Mouse (Mus musculus) hindbrain, embryonic 13.5 days (tissue): ENCODE results near the gene Sh3rf1. TPM values are rescaled to one million over a fixed set of nuclear protein-coding genes. Genes with fewer than 3 reads are reported as not detected.
"Not testable (repeated sequence)": the region's sequence is repeated elsewhere in the genome, so short reads cannot be mapped to it uniquely, and the experiment has no call there.

Experiments used
- ATAC-seq: fragments of 200-750 bp; cut with Nextera tagmentation; 2 replicates; pipeline ENCODE4 v1.8.0; 2017; ENCODE audit warnings: moderate TSS enrichment; ENCODE audit not compliant: low FRiP score
- H3K27ac ChIP-seq: fragments of 300-500 bp; sonication (generic); 2 replicates; pipeline ENCODE4 v1.5.1; 2015; ENCODE audit warnings: inconsistent platforms, mild to moderate bottlenecking, moderate library complexity
- H3K27me3 ChIP-seq: fragments of 300-500 bp; sonication (generic); 2 replicates; pipeline ENCODE4 v1.6.1; 2015; ENCODE audit warnings: mild to moderate bottlenecking, inconsistent platforms
- H3K36me3 ChIP-seq: fragments of 300-500 bp; sonication (generic); 2 replicates; pipeline ENCODE4 v1.6.1; 2015; ENCODE audit warnings: mild to moderate bottlenecking, inconsistent platforms
- H3K4me1 ChIP-seq: fragments of 300-500 bp; sonication (generic); replicated peaks from 2 replicates; pipeline ENCODE4 v1.6.1; 2015; ENCODE audit warnings: inconsistent platforms
- H3K4me2 ChIP-seq: fragments of 300-500 bp; sonication (generic); 2 replicates; pipeline ENCODE4 v1.6.1; 2015; ENCODE audit warnings: inconsistent platforms, mild to moderate bottlenecking, moderate library complexity
- H3K4me3 ChIP-seq: fragments of 300-500 bp; sonication (generic); 2 replicates; pipeline ENCODE4 v1.5.1; 2015; ENCODE audit warnings: mild to moderate bottlenecking, inconsistent platforms
- H3K9ac ChIP-seq: fragments of 300-500 bp; sonication (generic); 2 replicates; pipeline ENCODE4 v1.6.1; 2015; ENCODE audit warnings: mild to moderate bottlenecking, inconsistent platforms
- H3K9me3 ChIP-seq: fragments of 300-500 bp; sonication (generic); 2 replicates; pipeline ENCODE4 v1.6.1; 2016; ENCODE audit warnings: inconsistent platforms
- WGBS: fragments of 180-500 bp; shearing (Covaris S2); methylation state at CpG from one replicate; pipeline ENCODE4 v1.1.7; 2015; 5-methylcytosine and 5-hydroxymethylcytosine counted together
- polyA plus RNA-seq: library from polyadenylated mRNA; unstranded; fragments of >200 nt; fragmentation: Nextera tagmentation; extraction: Ambion mirVana; gene quantifications from 2 replicates; pipeline ENCODE4 v1.2.1, GENCODE M21; 2015

Gene Sh3rf1
- polyA plus RNA-seq, 1 experiment from 2014 or later, result 30.5 TPM

DNA sequence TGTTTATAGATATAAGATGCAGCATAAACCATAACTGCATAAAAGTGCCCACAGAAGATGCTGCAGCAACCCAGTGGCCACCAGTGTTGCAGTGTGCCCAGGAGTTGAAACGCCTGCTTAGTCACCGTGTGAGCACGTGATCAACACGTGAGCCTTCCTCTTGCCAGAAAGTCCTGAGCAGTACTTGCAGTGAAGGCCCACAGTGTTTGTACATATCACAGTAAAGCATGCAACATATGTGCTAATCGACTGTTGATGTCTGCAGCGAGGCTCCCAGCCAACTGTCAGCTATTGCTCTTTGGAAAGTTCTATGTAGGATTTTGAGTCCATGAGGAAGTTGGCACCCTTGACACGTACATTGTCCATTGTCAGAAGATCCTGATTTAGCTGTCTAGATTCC is 174.1 kb downstream of the Sh3rf1 start:
- ATAC-seq, result no peak
- H3K9ac ChIP-seq, result no peak overlapping the region
- H3K27ac ChIP-seq, result no peak overlapping the region
- H3K36me3 ChIP-seq, result peaks cover 19% of the 10 kb centered on the region
- no peak overlapping the region for H3K4me3 ChIP-seq
- H3K9me3 ChIP-seq, result no peaks in the 10 kb centered on the region
- no peaks in the 10 kb centered on the region for H3K27me3 ChIP-seq
- 96% methylated on average over 7 of the region's 7 CpGs for WGBS
- H3K4me1 ChIP-seq, result peaks cover 3% of the 10 kb centered on the region
- H3K4me2 ChIP-seq, result no peak overlapping the region

DNA sequence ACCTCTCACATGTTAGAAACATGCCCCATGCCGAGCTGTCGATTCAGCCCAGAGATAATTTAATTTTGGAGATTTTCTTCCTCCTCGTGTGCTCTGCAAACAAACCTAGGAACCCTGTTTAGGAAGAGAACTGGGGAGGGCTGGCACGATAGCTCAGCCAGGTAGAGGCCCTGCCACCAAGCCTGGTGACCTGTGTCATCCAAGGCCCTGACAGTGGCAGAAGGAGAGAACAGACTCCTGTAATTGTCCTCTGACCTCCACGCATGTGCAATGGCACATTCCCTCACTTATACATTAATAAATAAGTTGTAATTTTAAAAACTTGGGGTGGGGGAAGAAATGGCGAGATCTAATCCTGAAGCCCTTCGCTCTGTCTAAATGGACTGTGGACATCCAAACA is 179.2 kb downstream of the Sh3rf1 start:
- H3K9ac ChIP-seq, result no peak overlapping the region
- peak; percentile 23 for ATAC-seq
- H3K9me3 ChIP-seq, result no peaks in the 10 kb centered on the region
- WGBS, result 75% methylated on average over 7 of the region's 7 CpGs
- H3K36me3 ChIP-seq, result no peaks in the 10 kb centered on the region
- no peak overlapping the region for H3K4me3 ChIP-seq
- no peak overlapping the region for H3K4me2 ChIP-seq
- peak overlapping the region; percentile 88 for H3K27ac ChIP-seq
- no peaks in the 10 kb centered on the region for H3K27me3 ChIP-seq
- peaks cover 25% of the 10 kb centered on the region for H3K4me1 ChIP-seq

DNA sequence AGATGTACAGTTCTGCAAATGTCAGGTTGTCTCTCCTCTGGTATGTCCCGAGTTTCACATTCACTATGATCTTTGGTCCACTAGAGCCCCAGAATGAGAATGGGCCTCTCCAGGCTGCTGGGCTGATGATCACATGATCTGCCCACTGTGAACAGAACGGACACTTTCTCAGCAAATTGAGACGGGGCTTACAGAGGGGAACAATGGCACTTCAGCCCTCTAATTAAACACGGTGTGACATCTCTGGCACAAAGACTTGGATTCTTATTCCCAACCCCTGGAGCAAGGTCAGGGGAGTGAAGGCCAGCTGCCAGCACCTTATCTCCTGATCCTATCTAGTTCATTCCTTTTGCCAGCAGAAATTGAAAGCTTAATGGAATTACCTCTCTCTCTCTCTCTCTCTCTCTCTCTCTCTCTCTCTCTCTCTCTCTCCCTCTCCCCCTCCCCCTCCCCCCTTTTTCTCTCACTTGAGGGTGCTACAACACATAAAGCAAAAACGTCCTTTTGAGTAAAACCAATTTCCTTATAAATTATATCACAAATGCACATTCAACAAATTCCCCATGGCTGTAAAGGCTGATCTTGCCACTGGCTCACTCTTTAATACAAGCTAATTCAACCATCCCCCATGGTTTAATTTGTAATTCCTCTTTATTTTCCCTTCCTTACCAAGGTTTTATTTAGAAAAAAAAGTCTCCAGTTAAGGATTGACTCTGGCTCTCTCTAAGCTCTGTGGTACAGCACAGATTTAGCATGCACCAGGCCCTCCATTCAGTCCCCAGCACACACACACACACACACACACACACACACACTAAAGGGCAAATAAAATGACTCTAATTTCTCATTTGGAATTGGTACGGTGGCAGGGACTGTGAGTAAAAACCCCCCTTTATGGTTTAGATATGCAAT is 179.8 kb downstream of the Sh3rf1 start:
- no peak overlapping the region for H3K4me3 ChIP-seq
- peak overlapping the region; percentile 88 for H3K27ac ChIP-seq
- 8% methylated on average over 6 of the region's 6 CpGs for WGBS
- no peak overlapping the region for H3K9ac ChIP-seq
- no peaks in the 10 kb centered on the region for H3K9me3 ChIP-seq
- no peak overlapping the region for H3K4me2 ChIP-seq
- no peaks in the 10 kb centered on the region for H3K36me3 ChIP-seq
- peaks cover 25% of the 10 kb centered on the region for H3K4me1 ChIP-seq
- no peaks in the 10 kb centered on the region for H3K27me3 ChIP-seq
- peak; percentile 71 for ATAC-seq

DNA sequence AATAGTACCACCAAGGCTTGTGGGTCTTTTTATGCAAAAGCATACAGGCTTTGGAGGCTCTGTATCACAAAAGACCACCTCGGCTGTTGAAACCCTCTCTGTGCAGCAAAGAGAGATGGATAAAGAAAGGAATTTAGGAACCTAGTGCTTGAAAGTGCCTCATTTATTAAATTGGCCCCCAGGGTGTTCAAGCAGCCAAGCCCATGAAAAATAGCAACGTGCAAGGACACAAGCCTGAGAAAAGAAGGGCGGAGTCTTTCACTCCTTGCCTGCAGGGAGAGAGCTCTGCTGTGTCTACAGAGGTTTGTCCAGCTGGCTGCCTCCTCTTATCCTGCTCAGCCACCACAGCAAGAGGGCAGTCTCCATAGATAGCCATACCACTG is 180.5 kb downstream of the Sh3rf1 start:
- Histone ChIP-seq H3K9me3 (no peaks in the 10 kb centered on the region), H3K4me1 (peaks cover 25% of the 10 kb centered on the region), H3K4me2 (no peak overlapping the region), H3K4me3 (no peak overlapping the region), H3K36me3 (no peaks in the 10 kb centered on the region), H3K27me3 (no peaks in the 10 kb centered on the region), H3K27ac (peak overlapping the region; percentile 88), H3K9ac (no peak overlapping the region; the same call in 1 of the 2 replicates)
- 23% methylated on average over 3 of the region's 3 CpGs for WGBS
- peak; percentile 62 for ATAC-seq

DNA sequence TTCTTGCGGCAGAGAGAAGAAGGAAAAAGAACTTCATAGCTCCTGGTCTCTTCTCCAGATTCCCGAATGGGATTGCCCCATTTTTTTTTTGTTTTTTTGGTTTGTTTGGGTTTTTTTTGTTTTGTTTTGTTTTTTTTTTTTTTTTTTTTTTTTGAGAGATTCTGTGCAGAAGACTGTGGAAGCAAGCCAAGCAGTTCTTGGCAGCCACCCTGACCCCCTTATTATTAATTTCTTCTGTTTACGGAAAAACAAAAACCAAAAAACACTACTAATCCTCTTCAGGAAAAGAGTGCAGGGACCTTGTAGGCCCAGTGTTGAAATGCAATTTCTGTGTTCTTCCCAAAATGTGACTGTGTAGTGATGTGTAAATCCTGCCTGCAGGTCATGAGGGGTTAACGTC is 185.4 kb downstream of the Sh3rf1 start:
- H3K27me3 ChIP-seq, result no peaks in the 10 kb centered on the region
- no peaks in the 10 kb centered on the region for H3K9me3 ChIP-seq
- H3K27ac ChIP-seq, result no peak overlapping the region
- no peak overlapping the region for H3K4me3 ChIP-seq
- 88% methylated on average over 4 of the region's 4 CpGs for WGBS
- H3K36me3 ChIP-seq, result no peaks in the 10 kb centered on the region
- H3K4me2 ChIP-seq, result no peak overlapping the region
- ATAC-seq, result no peak
- H3K9ac ChIP-seq, result no peak overlapping the region
- peaks cover 9% of the 10 kb centered on the region for H3K4me1 ChIP-seq

DNA sequence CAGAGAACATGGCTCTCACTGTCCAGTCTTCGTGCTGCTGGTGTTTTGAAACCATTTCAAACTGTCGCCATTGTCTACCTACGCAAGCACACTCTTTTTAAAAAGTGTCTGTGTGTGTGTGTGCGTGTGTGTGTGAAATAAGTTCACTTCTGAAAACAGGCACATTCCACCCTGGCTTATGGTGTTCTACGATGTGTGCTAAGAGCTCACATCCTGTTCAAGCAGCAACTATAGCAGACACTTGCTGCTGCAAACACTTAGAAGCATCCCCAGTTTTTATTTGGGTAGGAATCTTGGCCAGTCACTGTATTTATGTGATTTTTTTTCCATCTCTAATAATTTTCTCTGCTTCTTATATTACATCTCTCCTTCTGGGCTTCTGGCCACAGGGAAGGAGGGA is 186.0 kb downstream of the Sh3rf1 start:
- H3K36me3 ChIP-seq, H3K4me1 ChIP-seq, H3K4me3 ChIP-seq, ATAC-seq, H3K9me3 ChIP-seq, H3K9ac ChIP-seq, H3K27ac ChIP-seq, H3K27me3 ChIP-seq, H3K4me2 ChIP-seq: not testable (repeated sequence)
- WGBS, result 87% methylated on average over 5 of the region's 5 CpGs

DNA sequence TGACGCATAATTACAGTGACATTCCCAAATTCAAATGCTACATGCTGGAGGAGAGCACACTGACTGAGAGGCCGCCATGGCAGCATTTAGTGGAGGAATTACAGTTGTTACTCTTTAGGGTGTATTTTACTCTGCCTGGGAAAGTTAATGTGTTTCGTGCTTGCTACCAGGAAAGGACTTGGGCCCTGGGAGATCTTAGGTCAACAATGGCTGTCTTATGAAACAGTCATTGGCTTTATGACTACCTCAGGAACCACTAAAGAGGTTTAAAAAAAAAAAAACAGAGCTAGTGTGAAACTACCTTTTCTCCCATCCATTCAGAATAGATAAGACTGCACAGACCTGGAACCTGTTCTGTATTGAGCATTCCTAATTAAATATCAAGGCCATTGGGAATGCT is 195.8 kb downstream of the Sh3rf1 start:
- H3K4me1 ChIP-seq, result peaks cover 9% of the 10 kb centered on the region; the same call in 1 of the 2 replicates
- H3K27ac ChIP-seq, result no peak overlapping the region
- H3K27me3 ChIP-seq, result no peaks in the 10 kb centered on the region
- WGBS, result 86% methylated on average over 3 of the region's 3 CpGs
- H3K36me3 ChIP-seq, result no peaks in the 10 kb centered on the region
- no peak overlapping the region for H3K4me2 ChIP-seq
- ATAC-seq, result 0 out of 2 replicates have a peak, but pooled peaks have one; percentile 18
- H3K9me3 ChIP-seq, result no peaks in the 10 kb centered on the region
- H3K4me3 ChIP-seq, result no peak overlapping the region
- H3K9ac ChIP-seq, result no peak overlapping the region

DNA sequence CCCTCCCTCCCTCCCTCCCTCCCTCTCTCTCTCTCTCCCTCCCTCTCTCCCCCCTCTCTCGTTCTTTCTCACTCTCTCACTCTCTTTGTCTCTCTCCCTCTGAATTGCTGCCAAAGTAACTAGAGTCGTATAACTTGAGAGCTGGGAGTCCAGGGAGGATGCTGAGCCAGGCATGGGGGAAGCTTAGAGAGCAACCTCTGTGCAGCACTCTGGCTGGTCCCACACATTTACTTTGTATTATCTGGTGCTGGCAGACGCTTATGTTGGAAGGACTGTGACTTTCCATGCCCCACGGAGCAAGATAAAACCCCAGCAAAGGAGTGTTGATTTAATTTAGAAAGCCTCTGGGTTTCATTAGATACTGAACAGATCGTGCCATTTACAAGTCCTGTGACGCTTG is 196.5 kb downstream of the Sh3rf1 start:
- ATAC-seq, result peak; percentile 62; the same call in 1 of the 2 replicates
- H3K4me1 ChIP-seq, result peaks cover 9% of the 10 kb centered on the region; the same call in 1 of the 2 replicates
- WGBS, result 31% methylated on average over 6 of the region's 6 CpGs
- H3K4me3 ChIP-seq, result no peak overlapping the region
- H3K27me3 ChIP-seq, result no peaks in the 10 kb centered on the region
- no peaks in the 10 kb centered on the region for H3K36me3 ChIP-seq
- peak overlapping the region; percentile 73 for H3K27ac ChIP-seq
- H3K9me3 ChIP-seq, result no peaks in the 10 kb centered on the region
- H3K4me2 ChIP-seq, result no peak overlapping the region
- H3K9ac ChIP-seq, result no peak overlapping the region

DNA sequence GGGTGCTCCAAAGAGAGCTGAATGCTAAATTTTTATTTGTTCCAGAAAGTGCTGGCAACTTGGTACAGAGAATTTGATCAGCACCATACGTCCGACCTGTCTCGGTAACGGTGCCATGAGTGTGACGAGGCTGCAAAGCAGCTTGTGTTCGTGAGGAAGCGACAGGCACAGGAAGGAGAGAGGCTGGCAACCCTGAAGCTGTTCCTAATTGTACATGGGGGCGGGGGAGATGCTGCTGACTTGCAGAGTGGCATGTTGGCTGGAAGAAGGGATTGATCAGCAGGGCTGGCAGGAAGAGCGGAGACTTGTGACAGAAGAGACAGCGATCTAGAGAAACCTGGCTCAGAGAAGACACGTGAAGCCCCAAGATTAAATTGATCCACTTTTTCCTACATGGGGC is 197.9 kb downstream of the Sh3rf1 start:
- peaks cover 9% of the 10 kb centered on the region; the same call in 1 of the 2 replicates for H3K4me1 ChIP-seq
- WGBS, result 87% methylated on average over 11 of the region's 11 CpGs

DNA sequence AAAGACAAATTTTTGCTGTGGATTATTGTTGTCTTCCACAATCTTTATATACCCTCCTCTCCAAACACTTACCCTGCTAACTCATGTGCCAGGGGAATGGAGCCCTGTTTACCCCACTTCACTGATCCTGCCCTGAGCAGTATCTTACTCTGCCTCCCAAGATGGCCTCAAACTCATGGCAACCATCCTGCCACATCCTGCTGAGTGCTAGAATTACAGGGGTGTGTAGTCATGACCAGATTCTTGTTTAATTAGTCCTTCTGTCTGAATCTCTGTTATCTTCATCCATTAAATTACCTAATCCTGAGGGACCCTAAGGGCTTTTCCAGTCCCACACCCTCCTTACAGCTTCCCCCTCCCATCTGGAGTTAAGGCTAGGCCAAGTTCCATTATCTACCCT is 201.5 kb downstream of the Sh3rf1 start:
- ATAC-seq, result no peak
- Histone ChIP-seq H3K4me2 (no peak overlapping the region), H3K9ac (no peak overlapping the region), H3K4me1 (peaks cover 8% of the 10 kb centered on the region; the same call in 1 of the 2 replicates), H3K4me3 (no peak overlapping the region), H3K27ac (no peak overlapping the region), H3K36me3 (no peaks in the 10 kb centered on the region), H3K27me3 (no peaks in the 10 kb centered on the region), H3K9me3 (no peaks in the 10 kb centered on the region)

More for the DNA sequence above, 197.9 kb downstream of the Sh3rf1 start:
- no peak for ATAC-seq
- Histone ChIP-seq H3K27me3 (no peaks in the 10 kb centered on the region), H3K4me2 (no peak overlapping the region), H3K9me3 (no peaks in the 10 kb centered on the region), H3K27ac (no peak overlapping the region), H3K9ac (no peak overlapping the region), H3K36me3 (no peaks in the 10 kb centered on the region), H3K4me3 (no peak overlapping the region)

DNA sequence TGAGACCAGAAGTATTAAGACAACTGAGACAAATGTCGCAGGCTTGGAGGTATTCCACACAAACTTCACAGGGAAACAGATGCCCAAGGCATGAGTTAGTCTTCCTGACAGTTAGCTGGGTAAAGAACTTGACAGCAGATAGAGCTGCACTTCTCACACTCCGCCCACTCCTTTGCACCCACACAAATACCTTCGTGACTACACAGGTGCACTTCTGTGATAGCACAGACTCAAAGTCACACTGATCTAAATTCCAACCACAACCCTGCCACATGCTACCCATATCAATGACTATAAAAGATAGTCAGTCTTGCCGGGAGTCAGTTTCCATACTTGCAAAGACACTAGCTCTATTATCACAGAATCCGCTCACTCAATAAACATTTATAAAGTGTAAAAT is 202.4 kb downstream of the Sh3rf1 start:
- H3K36me3 ChIP-seq, result no peaks in the 10 kb centered on the region
- no peak overlapping the region for H3K27ac ChIP-seq
- 91% methylated on average over 5 of the region's 5 CpGs for WGBS
- no peak overlapping the region for H3K4me3 ChIP-seq
- H3K4me1 ChIP-seq, result 0 out of 2 replicates have a peak, but pooled peaks cover 5% of the 10 kb centered on the region
- H3K27me3 ChIP-seq, result no peaks in the 10 kb centered on the region
- no peak for ATAC-seq
- no peaks in the 10 kb centered on the region for H3K9me3 ChIP-seq
- no peak overlapping the region for H3K4me2 ChIP-seq
- H3K9ac ChIP-seq, result no peak overlapping the region

DNA sequence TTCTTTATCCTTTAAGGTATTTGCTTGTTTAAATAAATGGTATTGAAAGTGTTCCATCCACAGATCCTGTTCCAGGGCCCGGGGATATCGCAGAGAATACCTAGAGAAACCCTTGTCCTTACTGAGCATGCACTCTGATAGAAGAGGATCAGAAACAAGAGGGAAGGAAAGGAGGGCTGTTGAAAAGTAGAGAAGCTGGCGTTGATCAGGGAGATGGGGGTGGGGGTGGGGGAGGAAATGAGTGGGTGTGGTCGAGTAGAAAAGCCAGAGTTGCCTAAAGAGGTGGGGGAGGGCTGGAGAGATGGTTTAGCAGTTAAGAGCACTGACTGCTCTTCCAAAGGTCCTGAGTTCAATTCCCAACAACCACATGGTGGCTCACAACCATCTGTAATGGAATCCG is 203.0 kb downstream of the Sh3rf1 start:
- Histone ChIP-seq H3K27me3 (no peaks in the 10 kb centered on the region), H3K4me1 (0 out of 2 replicates have a peak, but pooled peaks cover 2% of the 10 kb centered on the region), H3K4me3 (no peak overlapping the region), H3K9me3 (no peaks in the 10 kb centered on the region), H3K9ac (no peak overlapping the region), H3K4me2 (no peak overlapping the region), H3K27ac (no peak overlapping the region), H3K36me3 (no peaks in the 10 kb centered on the region)
- ATAC-seq, result no peak
- WGBS, result 77% methylated on average over 5 of the region's 5 CpGs
